Comparison of ENCODE assay signal across 29 mouse cellular contexts in the genomic region with DNA sequence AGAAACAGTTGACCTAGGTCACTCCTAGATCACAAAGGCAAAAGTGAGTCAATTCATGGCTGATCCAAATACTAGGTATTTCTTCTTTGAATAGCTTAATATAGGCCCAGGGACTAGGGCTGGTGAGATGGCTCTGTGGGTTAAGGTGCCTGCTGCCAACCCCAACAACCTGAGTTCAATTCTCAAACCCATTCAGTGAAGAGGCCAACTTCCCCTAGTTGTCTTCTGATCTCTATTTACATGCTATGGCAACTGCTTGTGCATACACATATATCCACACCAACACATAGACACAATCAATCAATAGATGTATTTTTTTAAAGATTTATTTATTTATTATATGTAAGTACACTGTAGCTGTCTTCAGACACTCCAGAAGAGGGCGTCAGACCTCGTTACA. TPM values are rescaled to one million over a fixed set of nuclear protein-coding genes. Genes with fewer than 3 reads are reported as not detected.
DNase-seq lines count a peak whose midpoint lies in the region; ATAC-seq and TF ChIP-seq lines count a peak whose summit lies in the region.
"Had no signal": no experiment of that assay in that cellular context is flagged by ENCODE, and none has a peak within 500 bp of the region (broad histone marks: within the 10 kb centered on the region; RNA-seq: fewer than 3 reads in every experiment).

No protein-coding gene starts in this region.

- ATAC-seq in midbrain, embryonic 11.5 days (ENCODE audit: low FRiP score), result no peak
- no peak for ATAC-seq in midbrain, embryonic 14.5 days (ENCODE audit: low FRiP score, low TSS enrichment)
- ATAC-seq: activated CD4-positive, CD25-positive, alpha-beta regulatory T cell, adult 4 months; CD4-positive, CD25-positive, alpha-beta regulatory T cell, adult 4 months; forebrain, embryonic 14.5 days; forebrain, embryonic 16.5 days; Patski had no signal

- H3K36me3 ChIP-seq in midbrain, embryonic 11.5 days (ENCODE audit: control insufficient read depth, insufficient read depth, low read length), result no peaks in the 10 kb centered on the region
- no peaks in the 10 kb centered on the region for H3K36me3 ChIP-seq in midbrain, embryonic 14.5 days (ENCODE audit: control insufficient read depth, insufficient read depth, low read length)
- H3K36me3 ChIP-seq in macrophage (ENCODE audit: inconsistent target), result no peaks in the 10 kb centered on the region
- H3K36me3 ChIP-seq: embryonic facial prominence, embryonic 13.5 days; embryonic facial prominence, embryonic 15.5 days; forebrain, embryonic 10.5 days; forebrain, embryonic 12.5 days had no signal

- 82% methylated on average over 2 of the region's 2 CpGs for WGBS in midbrain, embryonic 11.5 days
- WGBS in midbrain, embryonic 14.5 days, result 73% methylated on average over 2 of the region's 2 CpGs
- no CpG with 5 or more reads among the region's 2 CpGs for WGBS in macrophage (ENCODE audit: missing documents)
- WGBS in lung, adult 2 months, result 82% methylated on average over 2 of the region's 2 CpGs

- no peak for TF ChIP-seq CTCF in lung, adult 2 months (IDR thresholded peaks at IDR 0.05; ENCODE audit: insufficient read depth, low read length)

- H3K9ac ChIP-seq in midbrain, embryonic 11.5 days (ENCODE audit: low read length), result no peak overlapping the region
- H3K9ac ChIP-seq in midbrain, embryonic 14.5 days (replicated peaks; ENCODE audit: low read length), result no peak overlapping the region
- H3K9ac ChIP-seq: embryonic facial prominence, embryonic 13.5 days; embryonic facial prominence, embryonic 15.5 days; forebrain, embryonic 12.5 days had no signal

- peaks cover 26% of the 10 kb centered on the region for H3K4me1 ChIP-seq in midbrain, embryonic 11.5 days (ENCODE audit: control insufficient read depth, insufficient read depth, low read length)
- peaks cover 27% of the 10 kb centered on the region for H3K4me1 ChIP-seq in midbrain, embryonic 14.5 days (ENCODE audit: control insufficient read depth, insufficient read depth, low read length)
- peaks cover 9% of the 10 kb centered on the region; the same call in 1 of the 2 replicates for H3K4me1 ChIP-seq in lung, adult 2 months (ENCODE audit: control insufficient read depth, insufficient read depth, low read length)

- no peak overlapping the region for H3K27ac ChIP-seq in midbrain, embryonic 11.5 days (ENCODE audit: low read depth, low read length)
- no peak overlapping the region for H3K27ac ChIP-seq in midbrain, embryonic 14.5 days (replicated peaks; ENCODE audit: low read depth, low read length)
- H3K27ac ChIP-seq in macrophage, result peak overlapping the region; percentile 99
- H3K27ac ChIP-seq: embryonic facial prominence, embryonic 13.5 days; embryonic facial prominence, embryonic 15.5 days; forebrain, embryonic 10.5 days; forebrain, embryonic 12.5 days had no signal

- peak; percentile 55 for DNase-seq in heart, adult 11 months
- DNase-seq in heart, adult 18-20 months, result no peak
- peak; percentile 73 for DNase-seq in midbrain, embryonic 11.5 days (ENCODE audit: low spot score, missing footprints)
- no peak for DNase-seq in midbrain, embryonic 14.5 days
- DNase-seq in lung, adult 2 months, result no peak
- DNase-seq: adrenal gland, adult 8-10 months; adrenal gland, postnatal 14 days; adrenal gland, postnatal 36 days; B cell, adult 2 months; cerebellum, adult 11 months; cerebellum, adult 18-20 months; cerebellum, adult 8-10 months; cerebellum, adult 9-11 months; cerebellum, postnatal 14 days; cerebellum, postnatal 36 days; embryo, embryonic 11 days had no signal

- H3K9me3 ChIP-seq in midbrain, embryonic 11.5 days (ENCODE audit: control insufficient read depth, low read length), result no peaks in the 10 kb centered on the region
- no peaks in the 10 kb centered on the region for H3K9me3 ChIP-seq in midbrain, embryonic 14.5 days (ENCODE audit: control insufficient read depth, low read length)
- H3K9me3 ChIP-seq: embryonic facial prominence, embryonic 13.5 days; embryonic facial prominence, embryonic 15.5 days; forebrain, embryonic 10.5 days; forebrain, embryonic 12.5 days; G1E had no signal

- TF ChIP-seq POLR2A in lung, adult 2 months (IDR thresholded peaks at IDR 0.05; ENCODE audit: borderline replicate concordance, extremely low read depth, low read depth, low read length), result no peak

- no peak overlapping the region for H3K4me2 ChIP-seq in midbrain, embryonic 11.5 days
- no peak overlapping the region for H3K4me2 ChIP-seq in midbrain, embryonic 14.5 days (ENCODE audit: low read length)
- H3K4me2 ChIP-seq: embryonic facial prominence, embryonic 13.5 days; embryonic facial prominence, embryonic 15.5 days; forebrain, embryonic 12.5 days had no signal

- peaks cover 91% of the 10 kb centered on the region for H3K79me2 ChIP-seq in macrophage (ENCODE audit: inconsistent target)

- no peaks in the 10 kb centered on the region for H3K27me3 ChIP-seq in midbrain, embryonic 11.5 days (ENCODE audit: control insufficient read depth, insufficient read depth, low read length)
- H3K27me3 ChIP-seq in midbrain, embryonic 14.5 days (ENCODE audit: control insufficient read depth, insufficient read depth, low read length), result no peaks in the 10 kb centered on the region
- H3K27me3 ChIP-seq: CH12.LX; embryonic facial prominence, embryonic 13.5 days; embryonic facial prominence, embryonic 15.5 days; forebrain, embryonic 12.5 days; Patski had no signal

- no peak overlapping the region for H3K4me3 ChIP-seq in midbrain, embryonic 11.5 days (ENCODE audit: low read depth, low read length)
- no peak overlapping the region for H3K4me3 ChIP-seq in midbrain, embryonic 14.5 days (replicated peaks; ENCODE audit: low read depth, low read length)
- H3K4me3 ChIP-seq in macrophage (ENCODE audit: inconsistent target), result no peak overlapping the region
- H3K4me3 ChIP-seq in lung, adult 2 months (replicated peaks; ENCODE audit: extremely low read depth, low read depth, low read length), result no peak overlapping the region
- H3K4me3 ChIP-seq: embryonic facial prominence, embryonic 13.5 days; embryonic facial prominence, embryonic 15.5 days; erythroblast, embryonic 14.5 days; forebrain, embryonic 10.5 days; forebrain, embryonic 12.5 days had no signal

RNA-seq across cellular contexts. Expression of gene Rab8b, which starts 34.9 kb away (rescaled TPM):
- 10 to 100 TPM in 1 of 2 experiments, 1 to 10 TPM in 1; 8.8 to 10.4 TPM for total RNA-seq in heart, adult 18-20 months (2021)
- 29.5 and 37.1 TPM in 2 replicates for polyA plus RNA-seq in midbrain, embryonic 11.5 days (2014; fragmentation: Nextera tagmentation; extraction: Ambion mirVana)
- 20.8 and 27.6 TPM in 2 replicates for polyA plus RNA-seq in midbrain, embryonic 14.5 days (2014; fragmentation: Nextera tagmentation; extraction: Ambion mirVana)
- 100 to 1,000 TPM in 24 of 26 experiments, 10 to 100 TPM in 2; 75.0 to 334 (median 129) TPM for total RNA-seq in macrophage (2018; cell fraction: chromatin; rRNA removed)
- 100 to 1,000 TPM; 225 to 568 (median 292) TPM for total RNA-seq in macrophage (2018; cell fraction: cytosol; rRNA removed)
- total RNA-seq in macrophage (2018; cell fraction: nucleus; rRNA removed), result 100 to 1,000 TPM; 152 to 371 (median 210) TPM
- 189 to 289 TPM (median 212 TPM) in 3 replicates for polyA plus RNA-seq in macrophage (2018)
- polyA plus RNA-seq in lung, adult 2 months (2012; rRNA removed), result 11.9 and 19.2 TPM in 2 replicates

RNA-seq across cellular contexts. Expression of gene Aph1c, which starts 50.1 kb away (rescaled TPM):
- 1 to 10 TPM in 1 of 2 experiments, under 1 TPM in 1; 0.72 to 2.6 TPM for total RNA-seq in heart, adult 18-20 months (2021)
- polyA plus RNA-seq in midbrain, embryonic 11.5 days (2014; fragmentation: Nextera tagmentation; extraction: Ambion mirVana), result 1.5 and 1.7 TPM in 2 replicates
- polyA plus RNA-seq in midbrain, embryonic 14.5 days (2014; fragmentation: Nextera tagmentation; extraction: Ambion mirVana), result 2.1 and 3.4 TPM in 2 replicates
- 100 to 1,000 TPM in 2 of 26 experiments, 10 to 100 TPM in 17, 1 to 10 TPM in 7; 1.8 to 107 (median 24.8) TPM for total RNA-seq in macrophage (2018; cell fraction: chromatin; rRNA removed)
- 100 to 1,000 TPM in 9 of 26 experiments, 10 to 100 TPM in 17; 27.9 to 148 (median 70.1) TPM for total RNA-seq in macrophage (2018; cell fraction: cytosol; rRNA removed)
- total RNA-seq in macrophage (2018; cell fraction: nucleus; rRNA removed), result 100 to 1,000 TPM in 6 of 26 experiments, 10 to 100 TPM in 20; 20.2 to 162 (median 62.6) TPM
- polyA plus RNA-seq in macrophage (2018), result 28.2 to 132 TPM (median 63.8 TPM) in 3 replicates
- 1.6 and 4.6 TPM in 2 replicates for polyA plus RNA-seq in lung, adult 2 months (2012; rRNA removed)
- polyA plus RNA-seq: erythroblast, embryonic 14.5 days; G1E had no signal

Comparison
In these comparisons a context has a peak if more than half of its experiments do, and no peak if none do; other contexts are left out.
1. DNase-seq: peak in heart, adult 11 months (single experiment) and midbrain, embryonic 11.5 days (single experiment); none in heart, adult 18-20 months (0 of 2), midbrain, embryonic 14.5 days (single experiment) and lung, adult 2 months (single experiment).